Mouse (Mus musculus) right cerebral cortex, postnatal 25 days (tissue): ENCODE results near the gene Fkbp10.

Source experiments
- DNase-seq: peaks from one replicate; pipeline ENCODE4 v3.0.0; 2022

Gene Fkbp10

DNA sequence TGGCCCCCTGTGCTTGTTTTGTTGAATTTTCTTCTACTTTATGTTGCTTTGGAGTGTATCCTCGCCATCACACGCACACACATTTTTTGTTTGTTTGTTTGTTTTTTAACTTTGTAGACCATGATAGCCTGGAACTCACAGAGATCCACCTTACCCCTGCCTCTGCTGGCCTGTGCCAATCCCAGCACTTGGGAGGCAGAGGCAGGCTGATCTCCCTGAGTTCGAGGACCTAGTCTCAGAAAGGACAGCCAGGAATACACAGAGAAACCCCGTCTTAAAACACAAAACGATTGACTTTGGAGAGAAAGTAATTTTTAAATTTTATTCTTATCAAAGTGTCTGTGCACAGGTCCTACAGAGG lies 57.4 kb downstream of the Fkbp10 start:
- no peak for DNase-seq
